Mouse (Mus musculus) cerebellum, adult 9-11 months (tissue): ENCODE measurements around the gene Scel.
"Not testable (repeated sequence)": the region's sequence is repeated elsewhere in the genome, so short reads cannot be mapped to it uniquely, and the experiment has no call there.

Experiments
- DNase-seq: peaks from one replicate; pipeline ENCODE4 v3.0.0; 2022

Gene Scel

GRCm38 (mm10) chr14:103512802-103513472, at the start of gene Scel:
TSS of gene Scel (plus strand) at chr14:103513342.
- no peak for DNase-seq

- DNase-seq = peak; percentile 9
These were observed 44.3 kb upstream of the Scel start for GRCm38 (mm10) chr14:103468691-103469463.

GRCm38 (mm10) chr14:103469464-103470015, 43.6 kb upstream of the Scel start:
- peak; percentile 78 for DNase-seq

GRCm38 (mm10) chr14:103471074-103471778, 41.9 kb upstream of the Scel start:
- DNase-seq = peak; percentile 9

- DNase-seq = peak; percentile 86
These were observed 41.2 kb upstream of the Scel start for GRCm38 (mm10) chr14:103471806-103472553.

GRCm38 (mm10) chr14:103472554-103472905, 40.6 kb upstream of the Scel start:
- no peak for DNase-seq

- no peak for DNase-seq
These were observed 37.8 kb upstream of the Scel start for GRCm38 (mm10) chr14:103475312-103475711.

- DNase-seq = not testable (repeated sequence)
These were observed 36.9 kb upstream of the Scel start for GRCm38 (mm10) chr14:103476232-103476631.

- DNase-seq = no peak
These were observed 35.9 kb upstream of the Scel start for GRCm38 (mm10) chr14:103477281-103477680.

- no peak for DNase-seq
These were observed 35.2 kb upstream of the Scel start for GRCm38 (mm10) chr14:103477959-103478358.

GRCm38 (mm10) chr14:103479446-103479845, 33.7 kb upstream of the Scel start:
- no peak for DNase-seq

- no peak for DNase-seq
These were observed 31.6 kb upstream of the Scel start for GRCm38 (mm10) chr14:103481514-103481913.

- no peak for DNase-seq
These were observed 27.5 kb upstream of the Scel start for GRCm38 (mm10) chr14:103485671-103486070.

- DNase-seq = no peak
These were observed 26.2 kb upstream of the Scel start for GRCm38 (mm10) chr14:103486974-103487373.

GRCm38 (mm10) chr14:103488659-103489058, 24.5 kb upstream of the Scel start:
- DNase-seq = no peak

- no peak for DNase-seq
These were observed 14.9 kb upstream of the Scel start for GRCm38 (mm10) chr14:103498199-103498598.

- no peak for DNase-seq
These were observed 14.5 kb upstream of the Scel start for GRCm38 (mm10) chr14:103498613-103499012.

- no peak for DNase-seq
These were observed 14.1 kb upstream of the Scel start for GRCm38 (mm10) chr14:103499060-103499459.

- peak; percentile 6 for DNase-seq
These were observed 12.8 kb upstream of the Scel start for GRCm38 (mm10) chr14:103500309-103500708.

- no peak for DNase-seq
These were observed 12.2 kb upstream of the Scel start for GRCm38 (mm10) chr14:103500941-103501340.

- no peak for DNase-seq
These were observed 8.6 kb upstream of the Scel start for GRCm38 (mm10) chr14:103504514-103504913.

- no peak for DNase-seq
These were observed 3.6 kb upstream of the Scel start for GRCm38 (mm10) chr14:103509544-103509943.

GRCm38 (mm10) chr14:103513473-103513811, 300 bp downstream of the Scel start:
- DNase-seq = no peak
